Mouse (Mus musculus) neural tube, embryonic 12.5 days (tissue): ENCODE results near the gene Lmx1b. TPM values are rescaled to one million over a fixed set of nuclear protein-coding genes. Genes with fewer than 3 reads are reported as not detected.

Source experiments
- ATAC-seq: fragments of 200-750 bp; cut with Nextera tagmentation; 2 replicates; pipeline ENCODE4 v1.8.0; 2017; ENCODE audit warnings: low read depth, mild to moderate bottlenecking, moderate TSS enrichment, moderate library complexity; ENCODE audit not compliant: low FRiP score
- H3K27ac ChIP-seq: fragments of 300-500 bp; sonication (generic); 2 replicates; pipeline ENCODE4 v1.5.1; 2016
- H3K27me3 ChIP-seq: fragments of 300-500 bp; sonication (generic); replicated peaks from 2 replicates; pipeline ENCODE4 v1.6.1; 2016; ENCODE audit warnings: mild to moderate bottlenecking
- H3K36me3 ChIP-seq: fragments of 300-500 bp; sonication (generic); 2 replicates; pipeline ENCODE4 v1.6.1; 2016; ENCODE audit warnings: mild to moderate bottlenecking
- H3K4me1 ChIP-seq: fragments of 300-500 bp; sonication (generic); 2 replicates; pipeline ENCODE4 v1.6.1; 2016
- H3K4me2 ChIP-seq: fragments of 300-500 bp; sonication (generic); replicated peaks from 2 replicates; pipeline ENCODE4 v1.6.1; 2016; ENCODE audit warnings: mild to moderate bottlenecking
- H3K4me3 ChIP-seq: fragments of 300-500 bp; sonication (generic); 2 replicates; pipeline ENCODE4 v1.5.1; 2016
- H3K9ac ChIP-seq: fragments of 300-500 bp; sonication (generic); 2 replicates; pipeline ENCODE4 v1.6.1; 2016; ENCODE audit warnings: mild to moderate bottlenecking
- H3K9me3 ChIP-seq: fragments of 300-500 bp; sonication (generic); 2 replicates; pipeline ENCODE4 v1.6.1; 2016; ENCODE audit warnings: mild to moderate bottlenecking
- WGBS: fragments of 180-500 bp; shearing (Covaris S2); methylation state at CpG from one replicate; pipeline ENCODE4 v1.1.7; 2016; 5-methylcytosine and 5-hydroxymethylcytosine counted together
- polyA plus RNA-seq: library from polyadenylated mRNA; unstranded; fragments of >200 nt; fragmentation: Nextera tagmentation; extraction: Ambion mirVana; gene quantifications from 2 replicates; pipeline ENCODE4 v1.2.1, GENCODE M21; 2016

Gene Lmx1b
- polyA plus RNA-seq, 1 experiment from 2014 or later, result 4.6 TPM

DNA sequence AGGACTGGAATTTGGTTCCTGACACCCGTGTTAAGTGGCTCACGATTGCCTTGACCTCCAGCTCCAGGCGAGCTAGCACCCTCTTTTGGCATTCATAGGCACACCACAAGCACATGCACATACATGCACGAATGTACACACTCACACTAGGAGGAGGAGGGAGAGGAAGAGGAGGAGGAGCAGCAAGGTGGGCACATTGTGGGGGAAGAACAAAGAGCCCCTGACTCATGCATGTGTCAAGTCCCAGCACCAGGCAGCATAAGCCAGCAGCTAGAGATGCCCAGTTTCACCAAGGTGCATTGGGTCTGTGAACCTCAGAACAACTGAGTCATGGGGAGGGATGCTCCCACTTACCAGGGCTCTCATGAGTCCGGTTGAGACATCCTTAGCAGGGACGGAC is 56.5 kb downstream of the Lmx1b start:
- Histone ChIP-seq H3K4me3 (no peak overlapping the region), H3K9me3 (no peaks in the 10 kb centered on the region), H3K9ac (no peak overlapping the region), H3K4me2 (no peak overlapping the region; the same call in 1 of the 2 replicates), H3K27me3 (peaks cover 90% of the 10 kb centered on the region), H3K4me1 (peaks cover 55% of the 10 kb centered on the region), H3K36me3 (no peaks in the 10 kb centered on the region), H3K27ac (no peak overlapping the region)
- ATAC-seq, result no peak
- 12% methylated on average over 6 of the region's 6 CpGs for whole genome bisulfite sequencing

DNA sequence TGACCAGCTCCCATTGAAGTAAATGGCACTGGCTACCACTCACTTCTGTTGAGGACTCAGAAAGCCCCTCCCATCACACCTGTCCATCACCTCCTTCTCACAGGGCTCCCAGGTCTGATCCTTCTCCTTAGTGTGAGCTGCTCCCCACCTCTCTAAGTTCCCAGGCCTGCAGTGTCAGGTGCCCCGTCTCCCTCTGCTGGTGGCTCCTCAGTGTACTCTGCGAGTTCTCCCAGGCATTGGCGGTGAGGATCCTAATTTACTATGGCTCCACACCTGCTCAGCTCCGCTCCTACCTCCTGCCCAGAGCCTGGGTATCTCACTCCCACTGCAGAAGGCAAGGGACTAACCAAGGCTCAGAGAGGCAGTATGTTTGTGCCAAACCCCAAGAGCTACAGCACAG is 57.0 kb downstream of the Lmx1b start:
- Histone ChIP-seq H3K9ac (no peak overlapping the region), H3K4me3 (no peak overlapping the region), H3K27me3 (peaks cover 94% of the 10 kb centered on the region), H3K9me3 (no peaks in the 10 kb centered on the region), H3K4me2 (no peak overlapping the region; the same call in 1 of the 2 replicates), H3K4me1 (peaks cover 55% of the 10 kb centered on the region), H3K36me3 (no peaks in the 10 kb centered on the region), H3K27ac (no peak overlapping the region)
- 3% methylated on average over 4 of the region's 4 CpGs for WGBS
- no peak for ATAC-seq

DNA sequence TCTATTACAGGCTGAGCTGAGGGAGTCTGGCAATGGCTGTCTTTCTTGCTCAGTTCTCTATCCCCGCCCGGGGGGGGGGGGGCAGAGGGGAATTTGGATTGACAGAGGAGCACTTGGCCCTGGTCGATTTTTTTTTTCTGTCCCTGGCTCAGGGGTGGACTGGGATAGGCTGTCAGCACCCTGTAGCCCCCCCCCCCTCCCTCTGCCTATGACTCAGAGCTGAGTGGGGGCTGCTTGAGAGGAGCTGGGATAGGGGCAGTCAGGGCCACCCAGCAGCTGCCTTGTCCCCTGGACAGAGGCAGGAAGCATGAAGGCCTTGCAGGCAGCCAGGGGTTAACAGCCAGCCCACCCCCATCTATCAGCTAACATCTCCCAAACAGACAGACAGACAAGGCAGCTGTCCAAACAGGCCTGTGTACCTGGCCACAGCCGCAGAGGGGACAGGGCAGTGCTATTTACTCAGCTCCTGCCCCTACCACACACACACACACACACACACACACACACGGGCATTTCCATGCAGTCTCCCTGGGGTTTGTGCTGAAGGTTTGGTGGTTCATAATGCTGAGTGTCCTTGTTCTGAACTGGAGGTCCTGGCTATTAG is 57.8 kb downstream of the Lmx1b start:
- H3K4me1 ChIP-seq, result peaks cover 55% of the 10 kb centered on the region
- ATAC-seq, result no peak
- no peak overlapping the region for H3K27ac ChIP-seq
- no peak overlapping the region for H3K4me3 ChIP-seq
- H3K36me3 ChIP-seq, result no peaks in the 10 kb centered on the region
- peaks cover 97% of the 10 kb centered on the region for H3K27me3 ChIP-seq
- no peaks in the 10 kb centered on the region for H3K9me3 ChIP-seq
- 2% methylated on average over 5 of the region's 5 CpGs for WGBS
- no peak overlapping the region for H3K9ac ChIP-seq
- H3K4me2 ChIP-seq, result 0 out of 2 replicates have a peak overlapping the region, but pooled peaks have one; percentile 19

GRCm38 (mm10) chr2:33581866-33582265 is 58.4 kb downstream of the Lmx1b start:
- Histone ChIP-seq H3K4me2 (no peak overlapping the region), H3K9ac (no peak overlapping the region), H3K4me1 (peaks cover 55% of the 10 kb centered on the region), H3K4me3 (no peak overlapping the region), H3K27ac (no peak overlapping the region), H3K9me3 (no peaks in the 10 kb centered on the region), H3K36me3 (no peaks in the 10 kb centered on the region), H3K27me3 (peaks cover 97% of the 10 kb centered on the region)
- WGBS, result 2% methylated on average over 8 of the region's 8 CpGs
- ATAC-seq, result no peak

- Histone ChIP-seq H3K27me3 (peaks cover 97% of the 10 kb centered on the region), H3K9me3 (no peaks in the 10 kb centered on the region), H3K36me3 (no peaks in the 10 kb centered on the region), H3K4me2 (peak overlapping the region; percentile 45), H3K4me3 (no peak overlapping the region), H3K4me1 (peaks cover 55% of the 10 kb centered on the region), H3K9ac (no peak overlapping the region), H3K27ac (no peak overlapping the region)
- ATAC-seq, result 0 out of 2 replicates have a peak, but pooled peaks have one; percentile 1
- WGBS, result 0% methylated on average over 6 of the region's 6 CpGs
Observed at GRCm38 (mm10) chr2:33581449-33581777, 58.9 kb downstream of the Lmx1b start.

DNA sequence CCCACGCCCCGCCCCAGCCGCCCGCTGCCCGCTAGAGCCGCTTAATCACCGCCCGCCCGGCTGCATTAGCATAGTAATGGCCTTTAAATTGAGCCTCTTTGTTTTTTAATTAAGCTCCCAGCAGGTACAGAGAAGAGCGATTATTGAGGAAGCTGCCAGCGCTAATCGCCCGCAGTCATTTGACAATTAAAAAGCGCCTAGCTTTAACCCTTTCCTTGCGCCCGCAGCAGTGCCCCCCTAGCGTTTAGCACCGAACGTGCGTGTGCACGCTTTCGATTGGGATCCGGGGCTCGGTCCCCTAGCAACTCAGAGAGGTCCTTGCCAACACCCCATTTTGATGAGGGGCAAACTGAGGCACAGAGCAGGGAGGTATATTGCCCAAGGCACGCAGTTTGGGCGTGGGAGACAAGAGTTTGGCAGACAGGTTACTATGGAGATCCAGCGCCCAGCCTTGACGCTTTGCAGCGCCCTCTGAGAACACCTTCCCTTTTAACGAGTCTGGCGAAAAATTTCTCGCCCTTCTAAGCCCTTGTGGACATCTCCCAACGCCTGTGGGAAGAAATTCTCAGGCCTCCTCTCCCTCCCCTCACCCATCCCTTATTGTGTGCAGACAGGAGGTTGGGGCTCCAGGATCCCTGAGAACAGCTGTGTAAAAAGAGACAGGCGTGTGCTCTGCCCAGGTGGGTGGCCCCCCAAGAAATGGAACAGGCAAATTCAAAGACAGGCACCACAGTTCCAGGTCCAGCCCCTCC is 59.4 kb downstream of the Lmx1b start:
- ATAC-seq, result peak; percentile 28
- WGBS, result 1% methylated on average over 34 of the region's 34 CpGs
- Histone ChIP-seq H3K27ac (0 out of 2 replicates have a peak overlapping the region, but pooled peaks have one; percentile 5), H3K27me3 (peaks cover 95% of the 10 kb centered on the region), H3K4me3 (no peak overlapping the region), H3K9me3 (no peaks in the 10 kb centered on the region), H3K9ac (no peak overlapping the region), H3K36me3 (no peaks in the 10 kb centered on the region), H3K4me1 (peaks cover 54% of the 10 kb centered on the region), H3K4me2 (peak overlapping the region; percentile 45)

- Histone ChIP-seq H3K4me2 (no peak overlapping the region), H3K27me3 (peaks cover 83% of the 10 kb centered on the region), H3K36me3 (no peaks in the 10 kb centered on the region), H3K9me3 (no peaks in the 10 kb centered on the region), H3K4me3 (no peak overlapping the region), H3K9ac (no peak overlapping the region), H3K4me1 (peaks cover 11% of the 10 kb centered on the region), H3K27ac (no peak overlapping the region)
- no peak for ATAC-seq
- WGBS, result 13% methylated on average over 13 of the region's 13 CpGs
Observed at GRCm38 (mm10) chr2:33575406-33575805, 64.9 kb downstream of the Lmx1b start.

DNA sequence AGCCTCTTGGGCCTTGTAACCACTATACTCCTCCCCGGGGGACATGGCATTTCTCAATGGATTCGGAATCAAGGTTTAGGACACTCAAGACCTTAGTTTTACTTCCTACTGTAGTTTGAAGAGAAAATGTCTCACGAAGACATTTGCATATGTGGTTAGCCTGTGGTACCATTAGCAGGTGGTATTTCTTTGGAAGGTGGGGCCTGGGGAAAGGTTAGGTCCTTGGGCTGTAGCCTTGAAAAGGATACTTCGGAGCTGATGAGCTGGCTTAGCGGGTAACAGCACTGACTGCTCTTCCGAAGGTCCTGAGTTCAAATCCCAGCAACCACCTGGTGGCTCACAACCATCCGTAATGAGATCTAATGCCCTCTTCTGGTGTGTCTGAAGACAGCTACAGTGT is 67.2 kb downstream of the Lmx1b start:
- ATAC-seq, result no peak
- H3K9me3 ChIP-seq, result no peaks in the 10 kb centered on the region
- no peak overlapping the region for H3K27ac ChIP-seq
- H3K4me2 ChIP-seq, result no peak overlapping the region
- WGBS, result 92% methylated on average over 7 of the region's 7 CpGs
- H3K9ac ChIP-seq, result no peak overlapping the region
- H3K27me3 ChIP-seq, result peaks cover 84% of the 10 kb centered on the region
- no peak overlapping the region for H3K4me3 ChIP-seq
- no peaks in the 10 kb centered on the region for H3K36me3 ChIP-seq
- peaks cover 21% of the 10 kb centered on the region for H3K4me1 ChIP-seq

GRCm38 (mm10) chr2:33571219-33571824 is 69.0 kb downstream of the Lmx1b start:
- Histone ChIP-seq H3K27ac (peak overlapping the region; percentile 27), H3K9ac (no peak overlapping the region), H3K4me2 (peak overlapping the region; percentile 15; the same call in 1 of the 2 replicates), H3K9me3 (no peaks in the 10 kb centered on the region), H3K36me3 (no peaks in the 10 kb centered on the region), H3K4me3 (no peak overlapping the region), H3K4me1 (peaks cover 21% of the 10 kb centered on the region), H3K27me3 (peaks cover 84% of the 10 kb centered on the region)
- 0 out of 2 replicates have a peak, but pooled peaks have one; percentile 31 for ATAC-seq
- 19% methylated on average over 16 of the region's 16 CpGs for WGBS

DNA sequence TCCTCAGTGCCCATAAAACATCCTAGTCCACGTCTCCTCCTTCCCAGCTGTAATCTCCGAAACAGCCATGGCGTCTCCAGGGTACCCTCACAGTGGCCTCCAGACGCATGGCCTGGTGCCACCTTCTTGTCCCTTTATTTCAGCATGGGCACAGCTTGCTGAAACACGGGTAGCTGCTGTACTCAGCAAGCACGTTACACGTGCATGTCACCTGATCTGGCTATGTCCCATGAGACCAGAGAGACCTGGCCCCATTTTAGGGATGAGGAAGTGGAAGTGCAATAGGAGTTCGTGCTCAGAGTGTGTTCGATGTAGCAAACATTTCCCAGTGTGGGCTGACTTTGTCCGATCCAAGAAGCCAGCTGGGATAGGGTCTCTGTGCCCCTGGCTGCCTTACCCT is 70.6 kb downstream of the Lmx1b start:
- H3K27ac ChIP-seq, result no peak overlapping the region
- no peak overlapping the region for H3K9ac ChIP-seq
- H3K36me3 ChIP-seq, result no peaks in the 10 kb centered on the region
- H3K9me3 ChIP-seq, result no peaks in the 10 kb centered on the region
- H3K4me3 ChIP-seq, result no peak overlapping the region
- H3K4me1 ChIP-seq, result peaks cover 21% of the 10 kb centered on the region
- no peak for ATAC-seq
- H3K27me3 ChIP-seq, result peaks cover 85% of the 10 kb centered on the region
- no peak overlapping the region for H3K4me2 ChIP-seq
- 53% methylated on average over 10 of the region's 10 CpGs for WGBS

DNA sequence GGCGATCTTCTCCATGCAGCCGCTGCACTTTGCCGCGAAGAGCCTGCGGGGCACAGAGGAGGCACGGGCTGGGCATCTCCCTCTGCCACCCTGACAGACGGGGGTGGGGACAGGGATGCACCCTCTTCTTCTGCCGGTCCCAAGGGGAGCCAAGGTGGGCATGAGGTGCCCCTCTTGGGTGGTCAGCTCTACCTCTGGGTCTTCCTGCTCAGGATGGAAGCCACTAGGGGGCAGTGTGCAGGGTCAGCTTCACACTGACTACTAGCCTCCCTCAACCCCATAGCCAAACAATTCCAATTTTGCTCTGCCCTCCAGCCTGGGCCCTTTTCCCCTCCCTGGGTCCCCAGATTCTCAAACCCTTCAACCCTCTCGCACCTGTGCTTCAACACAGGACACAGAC is 71.1 kb downstream of the Lmx1b start:
- Histone ChIP-seq H3K36me3 (no peaks in the 10 kb centered on the region), H3K9me3 (no peaks in the 10 kb centered on the region), H3K27me3 (peaks cover 83% of the 10 kb centered on the region), H3K27ac (no peak overlapping the region), H3K4me3 (no peak overlapping the region; the same call in 1 of the 2 replicates), H3K9ac (no peak overlapping the region), H3K4me1 (peaks cover 21% of the 10 kb centered on the region), H3K4me2 (peak overlapping the region; percentile 36)
- no peak for ATAC-seq
- 16% methylated on average over 9 of the region's 9 CpGs for WGBS

DNA sequence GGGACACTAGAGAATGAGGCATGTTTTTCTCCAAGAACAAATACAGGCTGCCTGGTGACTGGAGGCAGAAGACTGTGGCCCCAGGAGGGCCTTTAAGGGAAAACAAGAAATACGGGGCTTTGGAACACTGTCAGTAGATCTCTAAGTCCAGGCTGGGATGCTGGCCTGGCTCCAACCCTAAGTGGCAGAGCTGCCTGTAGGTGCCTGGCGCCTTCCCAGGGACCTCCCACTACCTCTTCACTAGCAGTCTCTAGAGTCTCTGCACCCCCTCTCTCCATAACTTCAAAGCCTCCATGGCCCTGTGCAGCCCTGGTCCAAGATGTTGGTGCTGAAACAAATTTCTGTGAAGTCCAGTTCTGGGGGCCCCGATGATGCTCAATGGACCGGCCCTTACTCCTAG is 74.4 kb downstream of the Lmx1b start:
- no peak overlapping the region for H3K4me3 ChIP-seq
- WGBS, result 55% methylated on average over 4 of the region's 4 CpGs
- no peak overlapping the region for H3K9ac ChIP-seq
- no peaks in the 10 kb centered on the region for H3K36me3 ChIP-seq
- H3K9me3 ChIP-seq, result no peaks in the 10 kb centered on the region
- ATAC-seq, result no peak
- no peak overlapping the region for H3K4me2 ChIP-seq
- H3K27ac ChIP-seq, result no peak overlapping the region
- H3K27me3 ChIP-seq, result peaks cover 79% of the 10 kb centered on the region
- peaks cover 16% of the 10 kb centered on the region for H3K4me1 ChIP-seq
